Mouse (Mus musculus): ENCODE measurements around the gene Scd3. TPM values are rescaled to one million over a fixed set of nuclear protein-coding genes. Genes with fewer than 3 reads are reported as not detected.
"Not testable (repeated sequence)": the region's sequence is repeated elsewhere in the genome, so short reads cannot be mapped to it uniquely, and the experiment has no call there.

Scd3 gene
- total RNA-seq, 2 experiments from 2014 or later: not detected

- no peak for DNase-seq
These were observed 70.6 kb downstream of the Scd3 start for GRCm38 (mm10) chr19:44273711-44274110.

- DNase-seq: no peak
These were observed 71.4 kb downstream of the Scd3 start for GRCm38 (mm10) chr19:44274452-44274851.

GRCm38 (mm10) chr19:44275418-44275817, 72.3 kb downstream of the Scd3 start:
- DNase-seq: no peak

GRCm38 (mm10) chr19:44276861-44277260, 73.8 kb downstream of the Scd3 start:
- no peak for DNase-seq

- no peak for DNase-seq
These were observed 74.9 kb downstream of the Scd3 start for GRCm38 (mm10) chr19:44277931-44278330.

GRCm38 (mm10) chr19:44280755-44281154, 77.7 kb downstream of the Scd3 start:
- DNase-seq: no peak

- DNase-seq: not testable (repeated sequence)
These were observed 78.9 kb downstream of the Scd3 start for GRCm38 (mm10) chr19:44281825-44282447.

- no peak for DNase-seq
These were observed 79.6 kb downstream of the Scd3 start for GRCm38 (mm10) chr19:44282534-44283156.

- DNase-seq: no peak
These were observed 80.3 kb downstream of the Scd3 start for GRCm38 (mm10) chr19:44283157-44284024.

- peak; percentile 80 for DNase-seq
These were observed 81.1 kb downstream of the Scd3 start for GRCm38 (mm10) chr19:44284025-44284695.

- no peak for DNase-seq
These were observed 81.7 kb downstream of the Scd3 start for GRCm38 (mm10) chr19:44284723-44285122.

- DNase-seq: no peak
These were observed 82.5 kb downstream of the Scd3 start for GRCm38 (mm10) chr19:44285554-44285953.

- no peak for DNase-seq
These were observed 83.0 kb downstream of the Scd3 start for GRCm38 (mm10) chr19:44286109-44286508.

- DNase-seq: no peak
These were observed 84.5 kb downstream of the Scd3 start for GRCm38 (mm10) chr19:44287415-44288110.

- DNase-seq: no peak
These were observed 89.0 kb downstream of the Scd3 start for GRCm38 (mm10) chr19:44292083-44292482.

- no peak for DNase-seq
These were observed 89.4 kb downstream of the Scd3 start for GRCm38 (mm10) chr19:44292483-44292882.

GRCm38 (mm10) chr19:44292941-44293768, 90.1 kb downstream of the Scd3 start, which contains the start of gene Scd2:
Gene Scd2 (plus strand): TSS chr19:44293674.
- DNase-seq: no peak
